Mouse (Mus musculus): Measurements from ENCODE around the gene Hsf5.

The Hsf5 gene

DNA sequence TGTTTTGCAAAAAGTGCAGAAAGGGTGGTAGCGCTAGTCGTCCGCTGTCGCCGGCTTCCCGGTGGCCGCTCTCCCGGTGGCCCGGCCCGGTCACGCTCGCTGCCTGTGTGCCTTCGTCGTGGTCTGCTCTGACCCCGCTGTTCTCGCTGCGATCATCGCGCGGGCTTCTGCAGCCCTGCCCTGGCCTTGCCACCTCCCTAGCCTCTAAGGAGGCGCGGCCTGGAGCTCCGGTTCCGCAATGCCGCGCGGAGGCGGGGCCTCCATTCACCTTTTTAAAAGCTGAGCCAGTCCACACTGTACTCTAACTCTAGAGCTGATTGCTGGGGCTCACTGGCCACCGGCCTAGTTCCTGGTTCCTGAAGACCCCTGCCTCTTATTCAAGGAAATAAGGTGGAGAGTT is 22.2 kb downstream of the Hsf5 start:
- peak; percentile 37 to 66 for DNase-seq (ENCODE audit: low spot score in 2 of 2)

DNA sequence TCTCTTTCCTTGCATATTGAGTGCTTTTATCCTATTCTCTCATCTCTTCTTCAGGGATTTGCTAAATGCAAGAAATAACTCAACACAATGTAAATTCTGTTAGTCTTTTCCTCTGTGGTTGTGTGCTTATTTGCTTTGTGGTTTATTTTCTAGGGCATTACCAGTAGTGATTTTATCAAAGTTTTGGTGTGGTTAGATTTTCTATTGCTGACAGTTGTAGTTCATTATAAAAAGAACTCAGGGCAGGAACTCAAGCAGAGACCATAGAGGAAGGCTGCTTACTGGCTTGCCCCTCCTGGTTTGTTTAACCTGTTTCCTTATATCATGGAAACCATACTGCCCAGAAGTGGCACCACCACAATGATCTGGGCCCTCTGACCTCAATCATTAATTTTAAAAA is 25.9 kb downstream of the Hsf5 start:
- no peak for DNase-seq (ENCODE audit: low spot score in 2 of 2)

DNA sequence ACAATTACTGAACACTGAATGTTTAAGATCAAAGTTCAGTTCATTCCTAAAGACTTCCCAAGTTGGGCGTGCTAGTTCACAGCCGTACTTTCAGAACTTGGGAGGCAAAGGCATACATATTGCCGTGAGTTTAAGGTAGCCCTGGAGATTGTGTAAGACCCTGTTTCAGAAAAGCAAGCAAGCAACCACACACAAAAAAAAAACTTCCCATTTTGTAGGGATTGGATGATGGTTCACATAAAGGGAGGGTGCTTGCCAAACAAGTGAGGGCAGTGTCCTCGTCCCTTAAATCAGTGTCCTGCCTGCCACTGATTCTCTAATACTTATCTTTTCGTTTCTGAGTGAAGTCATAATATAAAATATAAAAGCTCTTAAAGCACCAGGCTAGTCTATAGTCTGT is 37.7 kb downstream of the Hsf5 start:
- no peak for DNase-seq (ENCODE audit: low spot score in 2 of 2)

DNA sequence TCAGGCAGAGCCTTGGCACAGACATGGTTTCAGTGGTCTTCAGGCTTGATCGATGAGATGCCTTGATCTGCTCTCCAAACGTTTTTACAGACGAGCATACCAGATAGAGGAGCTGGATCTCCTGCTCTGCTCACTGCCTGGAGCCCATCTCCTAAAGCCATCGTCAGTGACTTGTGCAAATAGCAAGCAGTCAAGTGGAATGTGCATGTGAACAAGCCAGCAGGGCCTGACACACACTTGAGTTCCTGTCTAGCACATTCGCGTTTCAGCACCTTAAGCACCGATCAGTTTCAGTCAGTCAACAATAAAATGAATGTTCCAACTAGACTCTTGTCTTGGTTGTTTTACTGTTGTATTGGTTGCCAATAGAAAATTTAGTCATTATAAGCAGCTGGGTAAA is 42.3 kb downstream of the Hsf5 start:
- no peak for DNase-seq (ENCODE audit: low spot score in 2 of 2)

DNA sequence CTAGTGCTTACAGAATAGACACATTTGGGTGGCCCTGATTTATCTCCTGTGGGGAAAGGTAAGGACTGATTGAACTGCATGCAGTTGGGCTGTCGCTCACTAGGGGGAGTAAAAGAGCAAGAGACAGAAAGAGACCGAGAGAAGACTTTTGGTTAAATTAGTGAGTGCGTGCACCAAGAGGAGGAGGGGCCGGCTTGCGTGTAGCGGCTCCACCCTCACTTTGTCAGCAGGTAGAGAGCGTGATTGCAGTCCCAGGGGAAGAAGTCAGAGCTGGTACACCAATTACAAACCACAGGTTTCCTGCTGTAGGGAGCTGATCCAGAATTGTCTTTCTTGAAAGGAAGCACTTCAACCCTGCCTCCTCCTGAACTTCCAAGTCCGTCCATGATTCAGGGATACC is 45.4 kb downstream of the Hsf5 start, which contains the start of gene Rnf43:
TSS of gene Rnf43 (plus strand) at position 316 of the 400 bp plus-strand sequence.
- DNase-seq (ENCODE audit: low spot score in 2 of 2): peak; percentile 83

DNA sequence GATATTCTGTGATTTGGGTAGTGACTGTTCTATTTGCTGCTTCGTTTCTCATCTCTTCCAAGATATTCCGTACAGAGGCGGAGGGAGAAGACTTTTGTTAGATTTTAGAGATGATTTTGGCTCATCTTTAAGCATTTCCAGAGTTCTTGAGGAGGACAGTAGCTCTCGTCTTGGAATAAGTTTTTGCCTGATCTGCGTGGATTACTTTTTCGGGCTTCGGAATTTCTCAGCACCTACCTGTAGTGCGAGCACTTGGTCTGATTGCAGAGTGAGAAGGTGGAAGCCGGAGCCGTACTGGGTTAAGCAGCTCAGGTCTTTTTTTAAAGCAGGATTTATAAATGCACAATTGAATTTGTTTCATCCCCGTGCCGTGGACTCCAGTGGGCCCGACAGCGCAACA is 45.9 kb downstream of the Hsf5 start:
- DNase-seq (ENCODE audit: low spot score in 2 of 2): no peak

DNA sequence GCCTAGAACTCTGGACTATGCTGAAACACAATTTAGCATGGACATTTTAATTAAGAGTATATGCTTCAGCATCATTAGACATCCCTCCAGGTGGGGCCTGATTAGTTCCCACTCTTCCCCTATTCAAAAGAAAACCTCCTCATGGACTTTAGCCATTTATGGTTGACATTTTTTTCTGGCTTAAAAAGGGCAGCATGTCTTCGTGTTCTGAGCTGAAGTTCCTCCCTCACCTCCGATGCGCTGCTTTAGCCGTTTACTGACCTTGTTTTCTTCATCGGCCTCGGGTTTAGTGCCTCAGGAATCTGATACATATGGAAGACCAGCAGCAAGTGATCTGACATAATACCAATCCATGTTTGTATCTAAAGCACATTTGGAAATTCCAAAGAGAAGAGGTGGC is 47.0 kb downstream of the Hsf5 start:
- DNase-seq (ENCODE audit: low spot score in 2 of 2): no peak

DNA sequence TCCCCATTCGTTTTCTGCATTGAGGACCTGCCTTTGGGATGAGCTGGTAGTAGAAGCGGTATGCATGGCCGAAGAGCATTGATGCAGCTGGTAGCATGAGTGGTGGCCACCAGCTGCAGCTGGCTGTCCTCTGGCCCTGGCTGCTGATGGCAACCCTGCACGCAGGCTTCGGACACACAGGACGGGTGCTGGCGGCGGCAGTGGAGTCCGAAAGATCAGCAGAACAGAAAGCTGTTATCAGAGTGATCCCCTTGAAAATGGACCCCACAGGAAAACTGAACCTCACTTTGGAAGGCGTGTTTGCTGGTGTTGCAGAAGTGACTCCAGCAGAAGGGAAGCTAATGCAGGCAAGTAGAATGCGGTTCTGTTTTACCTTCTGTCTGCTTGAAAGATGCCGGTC is 47.6 kb downstream of the Hsf5 start:
- peak in 1 of 2 experiments; percentile 45 for DNase-seq (ENCODE audit: low spot score in 2 of 2)

DNA sequence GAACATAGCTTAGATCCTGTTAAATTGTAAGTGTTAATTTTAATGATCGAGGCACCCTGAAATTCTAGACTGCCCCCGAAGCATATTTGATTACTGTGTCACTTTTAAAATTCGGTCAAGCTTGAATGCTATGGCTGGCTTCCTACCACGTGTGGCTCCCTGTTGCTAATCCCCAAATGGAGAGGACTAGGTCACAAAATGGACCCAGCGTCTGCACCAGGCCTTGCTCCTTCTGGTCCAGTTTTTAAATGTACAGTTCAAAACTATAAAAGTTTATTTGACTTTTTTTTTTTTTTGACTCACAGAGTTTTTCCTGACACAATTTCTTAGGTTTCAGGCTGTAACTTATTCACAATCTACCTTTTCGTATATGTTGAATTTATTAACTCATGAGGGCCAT is 48.3 kb downstream of the Hsf5 start:
- DNase-seq (ENCODE audit: low spot score in 2 of 2): no peak

DNA sequence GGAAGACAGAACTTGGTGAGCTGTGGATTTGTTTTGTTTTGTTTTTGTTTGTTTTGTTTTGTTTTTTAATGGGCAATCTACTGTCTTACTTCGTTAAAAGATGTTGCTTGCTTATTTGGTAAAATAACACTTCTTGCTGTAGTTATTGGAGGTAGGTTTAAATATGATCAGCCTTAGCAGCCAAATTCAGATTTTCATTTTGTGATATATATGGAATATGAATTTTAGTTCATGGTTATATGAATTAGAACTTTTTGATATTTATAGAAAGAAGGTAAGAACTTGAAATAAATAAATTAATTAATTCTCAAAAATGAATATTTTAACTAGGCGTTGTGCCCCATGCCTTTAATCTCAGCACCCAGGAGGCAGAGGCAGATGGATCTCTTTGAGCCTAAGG is 48.7 kb downstream of the Hsf5 start:
- no peak for DNase-seq (ENCODE audit: low spot score in 2 of 2)

DNA sequence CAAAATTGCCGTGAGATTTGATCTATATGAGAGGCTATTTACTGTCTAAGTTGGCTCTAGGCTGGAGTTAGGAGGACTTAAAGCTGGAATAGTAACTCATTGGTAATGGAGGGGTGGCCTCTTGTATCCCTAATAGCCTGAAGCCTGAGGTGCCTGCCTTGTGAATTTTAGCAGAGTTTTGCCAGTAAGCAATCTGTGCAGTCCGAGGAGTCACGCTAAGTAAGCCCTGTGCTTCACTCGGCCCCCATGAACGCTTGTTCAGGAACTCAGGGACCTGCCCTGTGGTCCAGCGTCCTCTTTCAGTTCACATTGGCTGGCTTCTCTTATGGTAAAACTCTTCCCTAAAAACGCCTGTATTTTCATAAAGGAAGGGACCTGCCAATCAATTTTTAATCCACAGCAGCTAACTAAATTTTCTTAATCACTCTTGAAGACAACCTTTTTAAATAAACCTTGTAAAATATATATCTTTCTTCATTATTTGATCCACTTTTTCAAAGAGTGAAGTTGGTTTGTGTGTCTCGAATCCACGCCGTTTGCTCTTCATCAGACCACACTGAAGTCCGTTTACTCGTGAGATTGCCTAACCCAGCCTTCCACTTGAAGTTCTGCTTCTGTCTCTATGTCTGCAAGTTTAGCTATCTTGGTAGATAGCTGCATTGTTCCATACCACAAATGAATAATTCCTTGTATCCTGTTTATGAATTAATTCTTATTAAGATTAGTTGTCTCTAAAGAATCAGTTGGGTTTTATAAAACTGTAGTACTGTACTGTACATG is 49.5 kb downstream of the Hsf5 start:
- no peak for DNase-seq (ENCODE audit: low spot score in 2 of 2)

DNA sequence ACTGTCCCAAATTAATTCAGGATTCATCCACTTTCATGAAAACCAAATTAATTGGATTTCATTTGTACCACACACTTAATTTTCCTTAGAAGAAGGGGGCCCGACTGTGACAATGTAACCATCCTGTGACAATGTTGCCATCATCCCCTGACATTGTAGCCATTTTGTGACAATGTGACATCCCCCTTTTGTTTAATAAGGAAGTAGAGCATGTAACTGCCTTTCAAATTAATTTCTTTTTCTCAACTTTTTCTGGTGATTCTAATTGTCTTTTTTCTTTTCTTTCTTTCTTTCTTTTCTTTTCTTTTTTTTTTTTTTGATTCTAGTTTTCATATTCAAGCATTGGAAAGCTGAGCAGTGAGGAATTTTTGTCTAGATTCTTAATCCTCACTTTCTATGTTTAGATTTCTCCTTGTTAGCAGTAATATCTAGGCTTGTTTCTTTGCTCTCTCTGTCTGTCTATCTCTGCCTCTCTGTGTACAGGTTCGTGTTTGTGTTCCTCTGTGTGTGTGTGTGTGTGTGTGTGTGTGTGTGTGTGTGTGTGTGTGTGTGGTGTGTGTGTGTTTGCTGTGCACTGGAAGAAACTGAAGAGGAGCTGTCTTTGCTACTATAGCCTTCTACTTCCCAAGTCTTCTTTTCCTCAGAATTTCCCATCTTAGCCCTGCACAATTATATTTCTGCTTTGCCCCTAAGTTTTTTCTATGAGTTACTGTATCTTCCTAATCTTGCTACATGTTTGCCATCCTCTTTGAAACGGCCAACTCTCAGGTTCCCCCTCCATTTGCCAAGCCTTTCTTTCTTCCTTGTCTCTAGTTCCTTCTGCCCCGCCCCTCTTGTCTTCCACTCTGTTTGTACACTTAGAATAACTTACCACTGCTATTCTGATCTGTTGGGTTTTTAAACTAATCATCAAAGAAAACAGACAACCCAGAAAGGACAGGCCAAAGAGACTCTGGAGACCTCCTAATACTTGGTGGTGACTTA is 50.4 kb downstream of the Hsf5 start:
- DNase-seq (ENCODE audit: low spot score in 2 of 2): no peak

DNA sequence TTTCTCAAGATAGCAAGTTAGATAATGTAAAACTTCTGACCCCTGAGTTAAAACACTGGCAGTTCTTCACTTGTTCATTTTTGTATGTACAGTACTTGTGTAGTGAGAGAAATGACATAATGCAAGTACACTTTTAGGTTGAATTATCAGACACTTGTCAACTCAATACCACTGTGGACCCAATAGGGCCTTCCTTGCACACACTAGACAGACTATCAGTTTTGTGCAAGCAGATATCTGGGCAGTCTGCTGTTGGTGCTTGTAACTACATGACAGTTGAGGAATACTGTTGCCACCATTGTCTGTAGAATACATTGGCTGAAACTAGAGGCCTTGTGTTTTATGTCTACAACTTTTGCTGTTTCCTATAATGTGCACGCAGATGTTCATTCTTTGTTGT is 56.3 kb downstream of the Hsf5 start:
- no peak for DNase-seq (ENCODE audit: low spot score in 2 of 2)

DNA sequence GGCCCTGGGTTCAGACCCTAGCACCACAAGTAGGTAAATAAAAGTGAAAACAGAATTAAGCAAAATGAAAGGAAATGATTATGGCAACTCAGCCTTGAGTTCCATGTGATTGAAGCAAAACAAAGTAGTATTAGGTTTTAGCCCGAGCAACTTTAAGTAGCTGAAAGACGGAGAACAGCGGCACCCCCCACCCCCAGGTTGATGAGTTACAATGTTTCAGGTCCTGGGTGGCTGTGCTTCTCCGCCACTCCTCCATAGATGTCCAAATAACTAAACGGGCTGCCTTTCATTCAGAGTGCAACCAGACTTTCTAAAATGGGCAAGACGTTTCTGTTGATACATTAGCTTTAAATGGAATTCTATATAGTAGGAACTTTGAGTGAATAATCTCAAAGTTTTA is 58.6 kb downstream of the Hsf5 start:
- no peak for DNase-seq (ENCODE audit: low spot score in 2 of 2)

DNA sequence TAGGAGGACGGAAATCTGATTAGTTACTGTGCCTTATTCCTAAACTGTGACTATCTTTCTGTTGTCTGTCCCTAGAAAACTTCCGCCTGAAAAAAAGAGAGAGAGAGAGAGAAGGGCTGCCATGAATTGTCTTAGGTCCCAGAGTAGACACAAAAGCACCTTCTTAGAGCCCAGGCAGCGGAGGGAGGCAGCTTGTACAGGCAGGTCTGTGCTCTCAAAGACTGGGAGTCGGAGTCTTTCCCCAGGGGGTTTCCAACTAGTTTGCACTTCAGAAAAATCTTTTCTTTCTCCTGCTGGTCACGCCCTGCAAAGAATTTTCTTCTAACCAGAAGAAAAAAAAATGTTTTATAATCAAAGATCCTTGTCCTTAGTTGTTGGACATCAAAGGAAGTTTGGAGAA is 60.8 kb downstream of the Hsf5 start:
- DNase-seq (ENCODE audit: low spot score in 2 of 2): no peak

DNA sequence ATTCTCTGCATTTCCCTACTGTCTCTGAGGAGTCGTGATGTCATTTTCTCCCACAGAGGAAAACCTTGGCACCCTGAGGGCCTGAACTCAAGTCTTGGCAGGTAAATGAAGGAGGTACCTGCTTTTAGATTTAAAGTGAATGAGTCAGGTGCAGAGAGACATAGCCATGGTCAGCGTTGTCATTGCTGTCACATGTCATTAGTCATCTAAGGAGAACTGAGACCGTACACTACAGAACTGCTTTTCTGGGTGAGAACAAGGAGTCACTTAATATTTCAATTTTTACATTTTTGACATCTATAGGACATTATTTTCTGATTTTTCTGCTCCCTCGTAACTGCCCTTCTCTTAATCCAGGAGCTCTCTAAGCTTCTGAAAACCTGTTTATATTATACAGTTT is 61.6 kb downstream of the Hsf5 start:
- DNase-seq (ENCODE audit: low spot score in 2 of 2): no peak

DNA sequence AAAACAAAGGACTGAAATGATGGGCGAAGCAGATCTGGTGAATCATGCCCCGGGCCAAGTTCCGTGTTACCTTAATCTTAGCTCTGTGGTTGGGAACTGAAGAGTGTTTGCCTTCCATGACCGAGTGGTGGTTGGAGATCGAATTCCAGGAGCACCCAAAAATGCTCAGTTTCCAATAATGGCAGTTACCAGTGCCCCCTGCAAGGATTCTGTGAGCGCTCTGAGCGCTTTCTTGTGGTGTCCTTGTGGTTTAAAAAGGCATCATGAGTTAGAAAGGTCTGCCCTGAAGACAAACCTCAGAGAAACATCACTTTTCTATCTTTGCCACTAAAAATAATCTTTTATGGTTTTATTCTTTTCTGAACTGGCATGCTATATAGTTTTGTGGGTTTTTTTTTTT is 62.0 kb downstream of the Hsf5 start:
- no peak for DNase-seq (ENCODE audit: low spot score in 2 of 2)

DNA sequence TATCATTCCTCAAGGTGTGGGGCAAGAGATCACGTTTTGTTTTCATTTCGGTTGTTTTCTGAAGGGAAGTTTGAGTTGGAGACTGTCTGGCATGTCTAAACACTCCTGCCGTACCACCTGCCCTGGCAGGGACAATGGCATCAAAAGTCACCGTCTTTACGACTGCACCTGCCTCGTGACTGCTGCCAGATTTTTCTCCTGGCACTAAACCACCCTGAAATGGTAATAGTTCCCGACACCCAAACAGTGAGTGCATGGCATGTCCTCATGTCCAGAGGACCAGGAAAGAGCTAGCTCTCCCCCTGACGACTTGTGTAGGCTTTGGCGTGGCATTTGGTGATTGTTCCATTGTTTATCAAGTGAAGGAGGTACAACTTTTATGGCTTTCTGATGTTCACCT is 63.8 kb downstream of the Hsf5 start:
- DNase-seq (ENCODE audit: low spot score in 2 of 2): no peak

DNA sequence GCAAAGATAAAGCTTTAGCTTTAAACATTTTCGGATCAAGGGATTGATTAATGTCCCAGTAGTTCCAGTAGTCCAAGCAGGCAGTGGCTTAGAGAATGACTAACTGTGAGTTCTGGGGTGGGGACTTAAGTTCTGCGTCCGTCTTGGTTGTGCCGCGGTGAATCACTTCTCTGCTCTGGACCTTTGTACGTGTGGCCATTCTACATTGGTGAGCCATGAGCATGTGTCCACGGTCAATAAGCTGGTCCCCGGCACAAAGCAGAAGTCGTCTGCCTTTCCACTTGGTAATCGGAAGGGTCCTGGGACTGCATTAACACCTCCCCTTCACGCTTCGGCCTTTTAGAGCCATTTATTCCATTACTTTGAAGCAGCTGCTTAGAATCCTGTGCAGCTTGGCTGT is 65.1 kb downstream of the Hsf5 start:
- DNase-seq (ENCODE audit: low spot score in 2 of 2): no peak

DNA sequence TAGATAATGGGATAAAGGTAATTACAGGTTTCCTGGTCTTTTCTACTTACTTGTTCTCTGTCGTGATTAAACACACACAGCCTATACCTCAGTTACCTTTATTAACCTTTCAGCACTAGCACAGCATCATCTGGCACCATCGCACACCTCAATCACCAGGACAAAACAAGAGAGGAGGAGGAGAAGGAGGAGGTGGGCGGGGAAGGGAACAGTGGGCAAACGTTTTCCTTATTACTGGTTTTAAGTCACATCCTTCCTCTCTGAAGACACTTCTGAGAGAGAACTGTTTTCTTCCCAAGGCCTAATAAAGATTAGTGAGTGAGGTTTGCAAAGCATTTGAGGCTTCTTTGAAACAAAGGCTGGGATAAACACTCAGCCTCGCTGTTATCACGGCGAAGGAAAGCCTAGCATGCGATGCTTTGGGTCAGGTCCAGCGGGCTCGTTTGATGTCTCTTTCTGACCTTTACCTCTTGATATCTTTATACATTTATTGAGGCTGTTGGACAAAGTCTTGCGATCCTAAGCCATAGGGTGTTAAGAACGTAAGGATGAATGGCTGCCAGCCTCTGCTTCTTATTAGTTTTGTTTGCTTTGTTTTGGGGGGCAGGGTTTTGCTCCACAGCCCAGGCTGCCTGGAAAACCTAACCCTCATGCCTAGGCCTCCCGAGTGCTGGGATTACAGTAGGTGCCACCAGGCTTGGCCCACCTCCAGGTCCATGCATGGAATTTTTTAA is 66.0 kb downstream of the Hsf5 start:
- no peak for DNase-seq (ENCODE audit: low spot score in 2 of 2)

DNA sequence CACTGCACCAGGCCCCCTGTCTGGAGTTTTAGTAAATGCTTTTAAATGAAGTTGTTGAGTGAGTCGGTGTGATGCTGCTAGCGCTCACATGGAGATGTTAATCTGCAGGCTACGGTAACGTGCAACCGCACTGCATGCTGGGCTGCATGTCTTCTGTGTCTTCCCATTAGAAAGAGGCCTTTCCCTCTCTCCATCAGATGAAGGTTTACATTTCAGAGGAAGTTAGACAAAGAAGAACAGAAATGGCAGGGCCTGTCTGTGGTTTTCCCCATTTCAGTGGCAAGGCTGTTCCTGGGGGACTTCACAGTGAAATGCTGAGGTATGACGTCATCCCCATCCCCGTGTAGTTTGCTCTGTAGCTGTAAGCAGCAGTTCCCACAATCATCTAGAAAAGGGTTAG is 69.4 kb downstream of the Hsf5 start:
- DNase-seq (ENCODE audit: low spot score in 2 of 2): no peak
